Mouse (Mus musculus) lung, postnatal 25 days (tissue): ENCODE data around the gene Nxph3.
"Not testable (repeated sequence)": the region's sequence is repeated elsewhere in the genome, so short reads cannot be mapped to it uniquely, and the experiment has no call there.

Experiments
- DNase-seq: peaks from one replicate; pipeline ENCODE4 v3.0.0; 2022; ENCODE audit warnings: low spot score

Nxph3 gene

GRCm38 (mm10) chr11:95519299-95519698 lies 4.9 kb upstream of the Nxph3 start:
- DNase-seq = no peak

- no peak for DNase-seq
These were observed 2.8 kb upstream of the Nxph3 start for GRCm38 (mm10) chr11:95517162-95517561.

- DNase-seq = no peak
These were observed 2.1 kb upstream of the Nxph3 start for GRCm38 (mm10) chr11:95516491-95516911.

- no peak for DNase-seq
These were observed 1.3 kb upstream of the Nxph3 start for GRCm38 (mm10) chr11:95515376-95516323.

- DNase-seq = no peak
These were observed 691 bp downstream of the Nxph3 start for GRCm38 (mm10) chr11:95513461-95514297.

GRCm38 (mm10) chr11:95512383-95512782 lies 2.0 kb downstream of the Nxph3 start:
- no peak for DNase-seq

GRCm38 (mm10) chr11:95511919-95512318 lies 2.5 kb downstream of the Nxph3 start:
- no peak for DNase-seq

GRCm38 (mm10) chr11:95510631-95511030 lies 3.7 kb downstream of the Nxph3 start:
- DNase-seq = no peak

- DNase-seq = no peak
These were observed 5.1 kb downstream of the Nxph3 start for GRCm38 (mm10) chr11:95509126-95509717.

GRCm38 (mm10) chr11:95508211-95508926 lies 6.0 kb downstream of the Nxph3 start:
- no peak for DNase-seq

- DNase-seq = no peak
These were observed 6.6 kb downstream of the Nxph3 start for GRCm38 (mm10) chr11:95507785-95508184.

GRCm38 (mm10) chr11:95507041-95507716 lies 7.2 kb downstream of the Nxph3 start:
- peak; percentile 34 for DNase-seq

- peak; percentile 28 for DNase-seq
These were observed 10.1 kb downstream of the Nxph3 start for GRCm38 (mm10) chr11:95504271-95504731.

- DNase-seq = peak; percentile 16
These were observed 10.7 kb downstream of the Nxph3 start for GRCm38 (mm10) chr11:95503581-95504180.

- not testable (repeated sequence) for DNase-seq
These were observed 12.5 kb downstream of the Nxph3 start for GRCm38 (mm10) chr11:95501826-95502225.

- DNase-seq = no peak
These were observed 13.5 kb downstream of the Nxph3 start for GRCm38 (mm10) chr11:95500836-95501235.

GRCm38 (mm10) chr11:95500412-95500811 lies 14.0 kb downstream of the Nxph3 start:
- DNase-seq = no peak

GRCm38 (mm10) chr11:95497921-95498320 lies 16.4 kb downstream of the Nxph3 start:
- no peak for DNase-seq

GRCm38 (mm10) chr11:95495883-95496282 lies 18.5 kb downstream of the Nxph3 start:
- no peak for DNase-seq

GRCm38 (mm10) chr11:95494374-95494773 lies 20.0 kb downstream of the Nxph3 start:
- no peak for DNase-seq

- no peak for DNase-seq
These were observed 20.4 kb downstream of the Nxph3 start for GRCm38 (mm10) chr11:95493950-95494349.
